Mouse (Mus musculus): ENCODE results near the gene Car9.

Gene Car9

GRCm38 (mm10) chr4:43562769-43563600, 56.2 kb downstream of the Car9 start:
- no peak for DNase-seq (ENCODE audit: low spot score)

Measured in adipocyte (in vitro differentiated cells).